Mouse (Mus musculus): ENCODE measurements around the gene Rgl2. TPM values are rescaled to one million over a fixed set of nuclear protein-coding genes. Genes with fewer than 3 reads are reported as not detected.

The Rgl2 gene
- total and polyA plus RNA-seq, 3 experiments = 27.0 to 145 (median 35.5) TPM

- H3K4me1 ChIP-seq (ENCODE audit: insufficient read depth, low read depth, low read length) = peaks cover 22% of the 10 kb centered on the region
- H3K4me3 ChIP-seq (ENCODE audit: low read depth, low read length) = no peak overlapping the region
- DNase-seq (ENCODE audit: low spot score) (no peak), ATAC-seq (ENCODE audit: extremely low read depth, insufficient number of reproducible peaks, low FRiP score, poor library complexity, severe bottlenecking) (no peak)
- H3K27me3 ChIP-seq (ENCODE audit: insufficient read depth, low read length) = no peaks in the 10 kb centered on the region
- H3K36me3 ChIP-seq (replicated peaks) = peaks cover 80% of the 10 kb centered on the region
- H3K9me3 ChIP-seq (replicated peaks) = no peaks in the 10 kb centered on the region
- no peak for TF ChIP-seq GATA2 (IDR thresholded peaks at IDR 0.05; ENCODE audit: borderline replicate concordance, low read depth, low read length)
- no peak for TF ChIP-seq GATA1 (IDR thresholded peaks at IDR 0.05; ENCODE audit: borderline replicate concordance, low read length)
- TF ChIP-seq POLR2AphosphoS5 (IDR thresholded peaks at IDR 0.05; ENCODE audit: insufficient replicate concordance, low read depth, low read length) = no peak
- TF ChIP-seq TAL1 (conservative IDR thresholded peaks at IDR 0.05; ENCODE audit: low read depth, low read length) = no peak
These were observed 29.1 kb downstream of the Rgl2 start for GRCm38 (mm10) chr17:33958451-33958850.

GRCm38 (mm10) chr17:33959135-33959534 is 29.8 kb downstream of the Rgl2 start:
- H3K9me3 ChIP-seq (replicated peaks) = no peaks in the 10 kb centered on the region
- DNase-seq (ENCODE audit: low spot score) = no peak
- H3K36me3 ChIP-seq (replicated peaks) = peaks cover 80% of the 10 kb centered on the region
- no peak for TF ChIP-seq POLR2AphosphoS5 (IDR thresholded peaks at IDR 0.05; ENCODE audit: insufficient replicate concordance, low read depth, low read length)
- no peak for TF ChIP-seq GATA1 (IDR thresholded peaks at IDR 0.05; ENCODE audit: borderline replicate concordance, low read length)
- TF ChIP-seq GATA2 (IDR thresholded peaks at IDR 0.05; ENCODE audit: borderline replicate concordance, low read depth, low read length) = no peak
- TF ChIP-seq TAL1 (conservative IDR thresholded peaks at IDR 0.05; ENCODE audit: low read depth, low read length) = no peak
- no peak for TF ChIP-seq CTCF (IDR thresholded peaks at IDR 0.05; ENCODE audit: low read depth, low read length)
- H3K4me3 ChIP-seq (ENCODE audit: low read depth, low read length) = no peak overlapping the region
- peaks cover 19% of the 10 kb centered on the region for H3K4me1 ChIP-seq (ENCODE audit: insufficient read depth, low read depth, low read length)
- no peak for ATAC-seq (ENCODE audit: extremely low read depth, insufficient number of reproducible peaks, low FRiP score, poor library complexity, severe bottlenecking)
- H3K27me3 ChIP-seq (ENCODE audit: insufficient read depth, low read length) = no peaks in the 10 kb centered on the region

GRCm38 (mm10) chr17:33959948-33960347 is 30.6 kb downstream of the Rgl2 start:
- Histone ChIP-seq H3K27me3 (ENCODE audit: insufficient read depth, low read length) (no peaks in the 10 kb centered on the region), H3K4me1 (ENCODE audit: insufficient read depth, low read depth, low read length) (peaks cover 18% of the 10 kb centered on the region), H3K4me3 (ENCODE audit: low read depth, low read length) (no peak overlapping the region), H3K9me3 (replicated peaks) (no peaks in the 10 kb centered on the region), H3K36me3 (replicated peaks) (peaks cover 77% of the 10 kb centered on the region)
- TF ChIP-seq CTCF (IDR thresholded peaks at IDR 0.05; ENCODE audit: low read depth, low read length) (no peak), GATA1 (IDR thresholded peaks at IDR 0.05; ENCODE audit: borderline replicate concordance, low read length) (no peak), POLR2AphosphoS5 (IDR thresholded peaks at IDR 0.05; ENCODE audit: insufficient replicate concordance, low read depth, low read length) (no peak), TAL1 (conservative IDR thresholded peaks at IDR 0.05; ENCODE audit: low read depth, low read length) (no peak)
- no peak for ATAC-seq (ENCODE audit: extremely low read depth, insufficient number of reproducible peaks, low FRiP score, poor library complexity, severe bottlenecking)
- DNase-seq (ENCODE audit: low spot score) = no peak

- Histone ChIP-seq H3K27me3 (ENCODE audit: insufficient read depth, low read length) (no peaks in the 10 kb centered on the region), H3K4me1 (ENCODE audit: insufficient read depth, low read depth, low read length) (peaks cover 5% of the 10 kb centered on the region), H3K9me3 (replicated peaks) (no peaks in the 10 kb centered on the region), H3K4me3 (ENCODE audit: low read depth, low read length) (no peak overlapping the region), H3K36me3 (replicated peaks) (peaks cover 87% of the 10 kb centered on the region)
- no peak for DNase-seq (ENCODE audit: low spot score)
- no peak for ATAC-seq (ENCODE audit: extremely low read depth, insufficient number of reproducible peaks, low FRiP score, poor library complexity, severe bottlenecking)
- TF ChIP-seq GATA1 (IDR thresholded peaks at IDR 0.05; ENCODE audit: borderline replicate concordance, low read length) (no peak), GATA2 (IDR thresholded peaks at IDR 0.05; ENCODE audit: borderline replicate concordance, low read depth, low read length) (no peak), CTCF (IDR thresholded peaks at IDR 0.05; ENCODE audit: low read depth, low read length) (no peak), POLR2AphosphoS5 (IDR thresholded peaks at IDR 0.05; ENCODE audit: insufficient replicate concordance, low read depth, low read length) (no peak), TAL1 (conservative IDR thresholded peaks at IDR 0.05; ENCODE audit: low read depth, low read length) (no peak)
These were observed 33.5 kb downstream of the Rgl2 start for GRCm38 (mm10) chr17:33962876-33963275.

GRCm38 (mm10) chr17:33965082-33965845 is 35.9 kb downstream of the Rgl2 start:
- H3K4me3 ChIP-seq (ENCODE audit: low read depth, low read length) = no peak overlapping the region
- peaks cover 5% of the 10 kb centered on the region for H3K9me3 ChIP-seq (replicated peaks)
- H3K4me1 ChIP-seq (ENCODE audit: insufficient read depth, low read depth, low read length) = peaks cover 7% of the 10 kb centered on the region
- TF ChIP-seq CTCF (IDR thresholded peaks at IDR 0.05; ENCODE audit: low read depth, low read length) (no peak), TAL1 (conservative IDR thresholded peaks at IDR 0.05; ENCODE audit: low read depth, low read length) (no peak), POLR2AphosphoS5 (IDR thresholded peaks at IDR 0.05; ENCODE audit: insufficient replicate concordance, low read depth, low read length) (no peak), GATA1 (IDR thresholded peaks at IDR 0.05; ENCODE audit: borderline replicate concordance, low read length) (no peak), GATA2 (IDR thresholded peaks at IDR 0.05; ENCODE audit: borderline replicate concordance, low read depth, low read length) (no peak)
- peaks cover 63% of the 10 kb centered on the region for H3K36me3 ChIP-seq (replicated peaks)
- H3K27me3 ChIP-seq (ENCODE audit: insufficient read depth, low read length) = no peaks in the 10 kb centered on the region
- ATAC-seq (ENCODE audit: extremely low read depth, insufficient number of reproducible peaks, low FRiP score, poor library complexity, severe bottlenecking) (no peak), DNase-seq (ENCODE audit: low spot score) (no peak)

GRCm38 (mm10) chr17:33965846-33966550 is 36.7 kb downstream of the Rgl2 start:
- no peak for TF ChIP-seq GATA2 (IDR thresholded peaks at IDR 0.05; ENCODE audit: borderline replicate concordance, low read depth, low read length)
- TF ChIP-seq TAL1 (conservative IDR thresholded peaks at IDR 0.05; ENCODE audit: low read depth, low read length) = no peak
- no peak for TF ChIP-seq CTCF (IDR thresholded peaks at IDR 0.05; ENCODE audit: low read depth, low read length)
- TF ChIP-seq GATA1 (IDR thresholded peaks at IDR 0.05; ENCODE audit: borderline replicate concordance, low read length) = no peak
- no peak for TF ChIP-seq POLR2AphosphoS5 (IDR thresholded peaks at IDR 0.05; ENCODE audit: insufficient replicate concordance, low read depth, low read length)
- H3K4me3 ChIP-seq (ENCODE audit: low read depth, low read length) = no peak overlapping the region
- H3K27me3 ChIP-seq (ENCODE audit: insufficient read depth, low read length) = no peaks in the 10 kb centered on the region
- DNase-seq (ENCODE audit: low spot score) (no peak), ATAC-seq (ENCODE audit: extremely low read depth, insufficient number of reproducible peaks, low FRiP score, poor library complexity, severe bottlenecking) (no peak)
- peaks cover 8% of the 10 kb centered on the region for H3K9me3 ChIP-seq (replicated peaks)
- peaks cover 56% of the 10 kb centered on the region for H3K36me3 ChIP-seq (replicated peaks)
- H3K4me1 ChIP-seq (ENCODE audit: insufficient read depth, low read depth, low read length) = peaks cover 7% of the 10 kb centered on the region

Data from G1E (cell line).